Mouse (Mus musculus) lung, postnatal 0 days (tissue): ENCODE measurements around the gene Ppp6r3.

Experiments
- CTCF ChIP-seq: IDR thresholded peaks from 2 replicates; pipeline ENCODE4 v1.5.1; 2016; ENCODE audit warnings: antibody characterized with exemption, mild to moderate bottlenecking
- EP300 ChIP-seq: IDR thresholded peaks from 2 replicates; pipeline ENCODE4 v1.6.1; 2016; ENCODE audit warnings: antibody characterized with exemption, mild to moderate bottlenecking, control low read depth

DNA sequence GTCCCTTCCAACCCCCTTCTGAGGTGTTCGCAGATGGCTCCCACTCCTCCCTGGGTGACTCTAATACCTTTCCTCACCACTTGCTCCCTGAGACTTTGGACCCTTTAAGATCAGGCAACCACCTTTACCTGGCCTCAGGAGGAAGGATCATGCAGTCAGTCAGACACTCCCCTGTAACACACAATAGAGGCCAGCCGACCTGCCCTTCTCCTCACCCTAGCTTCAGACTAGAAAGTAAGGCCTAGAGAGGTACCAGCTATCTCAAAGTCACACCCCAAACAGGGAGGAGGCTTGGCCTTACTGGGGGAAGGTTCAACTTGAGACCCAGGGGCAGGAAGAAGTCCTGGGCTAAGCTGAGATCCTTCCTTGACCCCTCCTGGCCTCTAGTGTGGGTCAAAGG is 151.3 kb downstream of the Ppp6r3 start:
- TF ChIP-seq CTCF = no peak
- no peak for TF ChIP-seq EP300
